Mouse (Mus musculus): ENCODE data around the gene Vps37d.

The Vps37d gene

DNA sequence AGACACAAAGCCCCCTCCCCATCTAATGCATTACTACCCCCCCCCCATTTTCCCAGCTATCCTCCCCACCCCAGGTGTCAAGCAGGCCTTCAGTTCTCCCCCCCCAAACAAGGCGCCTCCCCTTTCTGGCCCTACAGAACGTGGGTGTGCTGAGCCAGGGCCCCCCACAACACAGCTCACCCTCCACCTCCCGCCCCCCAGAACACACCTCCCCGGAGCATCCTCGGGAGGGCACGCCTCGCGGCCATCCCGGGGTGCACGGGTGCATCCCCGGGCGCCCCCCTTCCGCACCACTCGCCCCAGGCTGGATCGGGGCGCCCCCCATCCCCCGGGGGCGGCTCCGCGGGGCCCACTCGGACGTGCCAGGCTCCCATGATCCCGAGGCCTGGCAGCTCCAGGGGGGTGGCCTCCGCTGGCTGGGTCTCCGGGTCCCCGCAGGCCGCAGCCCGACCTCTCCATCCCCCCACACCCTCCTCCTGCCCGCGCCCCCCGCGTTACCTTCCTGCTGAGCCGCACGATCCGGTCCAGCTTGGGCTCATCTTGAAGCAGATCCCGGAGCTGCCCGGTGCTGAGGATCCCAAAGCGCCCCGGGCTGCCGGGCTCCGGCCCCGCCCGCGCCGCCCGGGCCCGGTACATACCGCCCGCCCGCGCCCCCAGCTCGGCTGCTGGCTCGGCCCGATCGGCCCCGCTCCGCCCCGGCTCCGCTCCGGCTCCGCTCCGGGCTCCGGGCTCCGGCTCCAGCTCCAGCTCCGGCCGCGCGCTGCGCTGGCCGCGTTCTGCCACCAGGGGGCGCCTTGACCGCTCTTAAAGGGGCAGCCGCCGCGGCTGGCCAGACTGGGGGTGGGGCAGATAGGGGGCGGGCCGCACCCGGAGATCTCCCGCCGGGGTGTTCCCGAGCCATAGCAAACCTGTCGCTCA, at the start of gene Vps37d:
TSS of gene Vps37d (minus strand) at position 703 of the 918 bp plus-strand sequence.
- DNase-seq (ENCODE audit: extremely low spot score), result peak; percentile 94

- DNase-seq (ENCODE audit: extremely low spot score), result no peak
Measured at GRCm38 (mm10) chr5:135127669-135128068, 49.6 kb upstream of the Vps37d start.

DNA sequence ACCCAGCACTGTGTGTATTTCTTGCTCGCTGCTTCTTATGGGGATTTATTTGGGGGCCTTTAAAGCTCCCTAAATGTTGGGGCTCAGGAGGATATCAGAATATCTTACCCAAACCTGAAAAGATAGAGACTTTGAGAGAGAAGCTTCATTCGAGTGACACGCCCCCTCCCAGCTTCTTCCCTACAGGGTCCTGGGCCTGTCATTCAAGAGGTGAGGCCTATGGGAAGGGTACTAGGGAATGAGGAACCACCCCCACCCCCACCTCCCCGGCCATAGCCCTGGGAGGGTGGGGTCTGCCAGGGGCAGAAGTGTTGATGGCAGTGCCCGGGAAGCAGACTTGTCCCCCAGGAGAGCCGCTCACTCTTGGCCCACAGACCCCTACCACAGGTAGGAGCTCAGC, 48.1 kb upstream of the Vps37d start:
- DNase-seq (ENCODE audit: extremely low spot score), result no peak

- DNase-seq (ENCODE audit: extremely low spot score), result no peak
Measured at GRCm38 (mm10) chr5:135120753-135121152, 42.7 kb upstream of the Vps37d start.

- peak; percentile 62 for DNase-seq (ENCODE audit: extremely low spot score)
Measured at GRCm38 (mm10) chr5:135118589-135119081, 40.6 kb upstream of the Vps37d start.

DNA sequence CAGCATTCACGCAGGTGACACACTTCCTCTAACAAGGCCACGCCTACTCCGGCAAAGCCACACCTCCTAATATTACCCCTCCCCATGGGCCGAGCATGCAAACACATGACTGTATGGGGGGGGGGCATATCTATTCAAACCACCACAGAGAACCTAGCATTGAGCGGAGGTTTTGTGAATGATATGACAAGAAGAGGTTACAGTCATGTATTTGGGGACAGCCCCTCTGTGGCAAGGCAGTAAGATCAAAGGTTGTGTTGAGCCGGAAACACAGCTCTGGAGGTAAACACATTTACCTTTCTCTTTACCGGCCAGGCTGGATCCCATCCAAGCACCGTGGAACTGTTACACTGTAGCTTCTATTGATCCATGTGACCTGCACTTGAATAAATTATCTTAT, 37.2 kb upstream of the Vps37d start:
- DNase-seq (ENCODE audit: extremely low spot score), result no peak

DNA sequence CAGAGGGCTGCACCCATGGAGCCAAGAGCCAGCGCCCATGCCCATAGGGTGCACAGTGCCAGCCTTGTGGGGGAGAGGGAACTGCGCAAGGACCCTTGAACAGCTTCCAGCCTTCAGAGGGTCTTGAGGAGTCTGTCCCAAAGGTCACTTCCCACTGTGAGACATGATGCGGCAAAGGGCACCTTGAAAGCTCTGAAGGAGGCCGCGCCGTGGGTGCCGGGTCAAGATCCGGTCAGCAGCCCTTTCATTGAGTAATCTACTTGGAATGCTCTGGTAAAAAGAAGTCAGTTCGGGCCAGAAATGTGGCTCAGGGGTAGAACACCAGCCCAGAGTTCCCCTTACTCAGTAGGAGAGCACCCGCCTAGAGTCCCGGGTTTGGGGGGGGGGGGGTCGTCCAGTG, 35.7 kb upstream of the Vps37d start:
- DNase-seq (ENCODE audit: extremely low spot score), result no peak

- DNase-seq (ENCODE audit: extremely low spot score), result no peak
Measured at GRCm38 (mm10) chr5:135109976-135110375, 31.9 kb upstream of the Vps37d start.

DNA sequence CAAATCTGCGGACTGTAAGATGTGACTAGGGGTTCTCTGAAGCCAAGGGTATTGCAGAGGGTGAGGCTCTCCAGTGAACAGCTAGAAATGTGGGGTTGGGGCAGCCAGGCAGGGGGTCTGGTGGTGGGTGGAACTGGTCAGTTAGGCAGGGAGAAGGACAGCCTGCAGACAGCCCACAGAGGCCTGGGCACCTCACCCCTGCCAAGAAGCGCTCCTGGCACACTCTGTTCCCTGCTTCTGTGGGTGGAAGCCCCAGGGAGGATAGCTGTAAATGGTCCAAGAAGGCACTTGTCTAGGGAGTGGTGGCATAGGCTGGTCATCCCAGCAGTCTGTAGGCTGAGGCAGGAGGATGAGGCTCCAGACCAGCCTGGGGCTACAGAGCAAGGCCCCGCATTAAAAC, 31.4 kb upstream of the Vps37d start:
- DNase-seq (ENCODE audit: extremely low spot score), result no peak

DNA sequence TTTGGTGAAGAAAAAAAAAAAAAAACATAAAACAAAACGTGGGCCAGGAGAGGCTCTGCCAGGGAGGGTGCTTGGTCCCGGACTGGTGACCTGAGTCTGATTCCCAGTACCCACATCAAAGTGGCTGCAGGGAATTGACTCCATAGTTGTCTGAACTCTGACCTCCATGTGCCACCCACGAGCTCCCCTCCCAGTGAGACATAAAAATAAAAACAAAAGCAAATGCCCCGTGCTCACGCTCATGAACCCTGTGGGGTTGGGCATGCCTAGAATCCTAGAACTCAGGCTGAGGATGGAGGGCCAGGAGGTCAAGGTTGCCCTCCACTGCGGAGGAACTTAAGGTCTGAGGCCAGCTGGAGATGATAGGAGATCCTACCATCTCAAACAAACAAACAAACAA, 31.0 kb upstream of the Vps37d start:
- no peak for DNase-seq (ENCODE audit: extremely low spot score)

DNA sequence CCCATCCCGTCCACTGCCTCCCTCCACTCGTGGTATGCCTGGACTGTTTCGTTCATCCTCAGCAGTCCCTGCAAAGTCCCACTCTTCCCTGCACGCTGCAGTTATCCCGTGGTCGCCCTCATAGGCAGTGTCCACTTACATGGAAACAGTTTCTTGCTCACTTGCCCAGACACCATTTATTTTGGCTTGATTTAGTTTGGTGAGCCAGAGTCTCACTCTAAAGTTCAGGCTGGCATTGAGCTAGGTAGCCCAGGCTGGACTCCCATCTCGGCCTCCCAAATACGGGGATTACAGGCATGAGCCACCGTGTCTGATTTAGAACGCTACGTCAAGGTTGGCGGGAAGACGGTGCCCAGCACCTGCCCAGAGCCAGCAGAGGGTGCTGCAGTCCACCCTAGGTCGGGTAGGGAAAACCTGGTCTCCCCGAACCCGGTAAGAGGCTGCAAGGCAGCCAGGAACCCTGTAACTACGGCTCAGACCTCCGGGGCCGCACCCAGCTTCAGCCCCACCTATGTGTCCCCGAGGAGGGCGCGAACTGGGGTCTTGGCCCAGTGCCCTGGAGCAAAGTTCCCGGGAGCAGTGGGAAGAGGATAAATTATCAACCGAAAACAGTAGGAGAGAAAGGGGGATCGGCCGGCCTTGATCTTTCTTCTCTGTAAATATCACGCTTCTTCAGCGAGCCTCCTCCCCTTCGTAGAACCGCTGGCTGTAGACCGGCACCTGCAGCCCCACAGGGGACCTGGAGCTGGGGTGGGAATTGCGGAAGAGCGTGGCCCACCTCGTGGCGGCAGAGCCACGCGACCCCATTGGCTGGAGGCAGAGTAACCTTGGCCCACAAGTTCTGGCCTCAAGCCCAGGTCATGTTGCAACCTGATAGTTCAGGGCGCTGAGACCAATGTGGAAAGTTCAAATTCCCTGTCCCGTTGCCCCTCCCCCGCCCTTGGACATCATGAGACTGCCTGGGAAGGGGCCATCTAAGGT, 29.7 kb upstream of the Vps37d start:
- peak; percentile 52 for DNase-seq (ENCODE audit: extremely low spot score)

DNA sequence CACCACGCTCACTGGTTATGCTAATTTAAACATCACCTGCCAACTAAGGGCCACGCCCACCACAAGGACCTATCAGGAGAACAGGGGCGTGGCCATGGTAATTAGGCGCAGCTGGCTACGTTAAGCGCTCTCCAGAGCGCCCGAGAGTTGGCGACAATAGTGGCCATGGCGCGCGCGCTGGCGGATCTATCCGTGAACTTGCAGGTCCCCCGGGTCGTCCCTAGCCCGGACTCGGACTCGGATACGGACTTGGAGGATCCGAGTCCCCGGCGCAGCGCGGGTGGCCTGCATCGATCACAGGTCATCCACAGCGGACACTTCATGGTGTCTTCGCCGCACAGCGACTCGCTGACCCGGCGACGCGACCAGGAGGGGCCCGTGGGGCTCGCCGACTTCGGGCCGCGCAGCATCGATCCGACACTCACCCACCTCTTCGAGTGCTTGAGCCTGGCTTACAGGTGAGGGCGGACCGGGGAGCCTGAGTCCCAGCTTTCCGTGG, 28.7 kb upstream of the Vps37d start:
- DNase-seq (ENCODE audit: extremely low spot score), result peak; percentile 79

DNA sequence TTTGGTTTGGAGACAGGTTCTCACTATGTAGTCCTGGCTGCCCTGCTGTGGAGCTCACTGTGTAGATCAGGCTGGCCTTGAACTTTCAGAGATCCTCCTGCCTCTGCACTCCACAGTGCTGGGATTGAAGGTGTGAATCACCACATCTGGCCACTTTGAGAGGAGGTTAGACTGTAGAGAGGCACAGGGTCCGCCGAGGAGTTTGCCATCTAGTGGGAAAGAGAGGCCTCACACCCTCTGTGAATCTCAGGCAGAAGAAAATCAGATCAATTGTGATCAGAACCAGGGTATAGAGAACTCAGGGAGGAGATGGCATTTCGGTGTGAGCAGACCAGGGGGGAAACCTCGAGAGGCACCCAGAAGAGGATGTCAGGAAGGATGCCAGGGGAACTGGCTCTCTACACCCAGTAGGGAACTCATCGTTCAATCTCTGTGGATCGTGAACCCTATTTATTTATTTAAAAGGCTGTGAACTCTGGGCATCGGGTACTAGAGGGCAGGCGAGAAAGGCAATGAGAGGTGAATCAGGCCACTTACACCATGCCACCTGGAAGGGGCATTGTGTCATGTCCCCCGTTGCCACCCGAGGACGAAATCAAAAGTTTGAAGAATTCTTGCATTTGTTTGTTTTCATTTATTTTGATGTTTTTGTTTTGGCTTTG, 26.1 kb upstream of the Vps37d start:
- no peak for DNase-seq (ENCODE audit: extremely low spot score)

GRCm38 (mm10) chr5:135100981-135101380, 22.9 kb upstream of the Vps37d start:
- DNase-seq (ENCODE audit: extremely low spot score), result no peak

DNA sequence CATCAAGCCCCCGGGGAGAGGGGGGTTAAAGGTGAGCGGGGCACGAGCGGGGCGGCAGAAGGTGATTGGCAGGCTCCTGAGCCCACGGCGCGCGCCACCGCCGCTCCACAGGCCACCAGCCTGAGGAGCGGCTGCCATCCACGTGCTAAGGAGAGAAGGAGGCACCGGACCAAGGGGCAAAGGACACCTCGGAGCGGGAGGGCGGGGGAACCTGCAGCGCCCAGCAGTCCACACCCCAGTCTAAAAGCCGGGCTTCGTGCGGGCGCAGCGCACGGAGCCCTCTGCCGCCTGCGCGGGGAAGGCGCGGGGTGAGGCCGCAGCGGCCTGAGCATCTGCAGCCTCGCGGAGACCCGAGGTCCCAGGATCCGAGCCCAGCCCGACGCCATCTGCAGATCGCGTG, 11.6 kb upstream of the Vps37d start, which contains the start of gene Mlxipl:
TSS of gene Mlxipl (plus strand) at position 238 of the 400 bp plus-strand sequence.
- DNase-seq (ENCODE audit: extremely low spot score), result no peak

DNA sequence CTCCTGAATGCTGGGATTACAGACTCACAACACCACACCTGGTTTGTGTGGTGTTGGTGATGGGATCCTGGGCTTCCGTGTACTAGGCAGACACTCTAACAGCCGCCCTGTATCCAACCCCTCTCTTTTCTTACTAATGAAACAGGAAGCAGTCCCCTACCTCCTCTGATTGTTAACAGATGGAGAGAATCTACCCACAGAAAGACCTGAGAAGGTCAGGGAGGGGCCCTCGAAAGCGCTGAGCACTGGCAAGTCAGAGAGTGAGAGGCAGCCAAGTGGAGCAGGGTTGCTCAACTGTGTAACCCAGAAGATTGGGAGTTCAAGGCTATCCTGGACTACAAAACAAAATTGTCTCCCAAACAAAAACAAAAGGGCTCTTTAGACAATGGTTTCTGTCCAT, 8.8 kb upstream of the Vps37d start:
- no peak for DNase-seq (ENCODE audit: extremely low spot score)

DNA sequence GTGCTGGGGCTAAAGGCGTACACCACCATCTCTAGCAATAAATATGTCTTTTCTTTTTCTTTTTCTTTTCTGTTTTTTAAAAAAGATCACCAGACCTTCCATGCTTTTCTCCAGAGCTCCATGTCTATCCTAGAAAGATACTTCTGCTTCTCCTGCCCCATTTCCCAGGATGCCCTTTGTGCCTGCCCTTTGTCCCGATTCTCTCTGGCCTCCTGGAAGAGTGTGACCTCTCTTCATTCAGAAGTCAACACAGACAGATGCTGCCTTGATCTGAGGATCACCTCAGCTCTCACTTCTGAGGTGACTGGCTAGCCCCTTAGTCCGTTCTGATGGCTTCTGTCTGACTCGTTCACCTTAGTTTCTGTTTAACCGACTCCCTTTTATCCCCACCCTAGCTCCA, 2.5 kb upstream of the Vps37d start:
- no peak for DNase-seq (ENCODE audit: extremely low spot score)

GRCm38 (mm10) chr5:135079578-135079977, 1.5 kb upstream of the Vps37d start:
- no peak for DNase-seq (ENCODE audit: extremely low spot score)

GRCm38 (mm10) chr5:135078482-135078810, 380 bp upstream of the Vps37d start:
- DNase-seq (ENCODE audit: extremely low spot score), result no peak

GRCm38 (mm10) chr5:135076931-135077505, 1.0 kb downstream of the Vps37d start:
- peak; percentile 39 for DNase-seq (ENCODE audit: extremely low spot score)

DNA sequence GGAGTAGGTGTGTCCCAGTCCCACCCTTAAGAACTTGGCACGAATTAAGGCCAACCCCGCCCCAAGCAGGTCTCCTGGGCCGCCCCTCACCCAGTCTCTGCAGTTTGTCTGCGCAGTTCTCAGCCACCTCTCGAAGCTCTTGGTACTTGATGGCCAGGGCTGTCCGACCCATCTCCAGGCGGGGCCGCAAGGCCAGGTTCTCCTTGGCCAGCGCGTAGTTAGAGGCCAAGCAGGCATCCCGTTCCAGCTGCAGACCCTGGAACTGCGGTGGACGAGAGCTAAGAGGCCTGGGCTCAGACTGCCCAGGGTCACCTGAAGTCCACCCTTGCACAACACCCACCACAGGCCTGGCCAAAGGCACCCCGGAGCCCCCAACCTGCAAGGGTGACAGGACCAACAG, 1.7 kb downstream of the Vps37d start:
- DNase-seq (ENCODE audit: extremely low spot score), result no peak

Measured in embryo, embryonic 9.5 days (tissue).